Mouse (Mus musculus) embryonic fibroblast, embryonic 13.5 days (primary cell): ENCODE results near the gene Camk1d.

ENCODE experiments used
- CTCF ChIP-seq: IDR thresholded peaks from 2 replicates; pipeline ENCODE4 v1.5.1; 2011; ENCODE audit warnings: mild to moderate bottlenecking, control low read depth, low read length, moderate library complexity, borderline replicate concordance; ENCODE audit not compliant: insufficient read depth
- POLR2A ChIP-seq: IDR thresholded peaks from 2 replicates; pipeline ENCODE4 v1.6.1; 2011; ENCODE audit warnings: low read depth, mild to moderate bottlenecking, control low read depth, low read length, moderate library complexity

GRCm38 (mm10) chr2:5566611-5567010 lies 147.7 kb downstream of the Camk1d start:
- no peak for TF ChIP-seq POLR2A
- no peak for TF ChIP-seq CTCF
